Mouse (Mus musculus): Measurements from ENCODE around the gene Nr2f2. TPM values are rescaled to one million over a fixed set of nuclear protein-coding genes. Genes with fewer than 3 reads are reported as not detected.

The Nr2f2 gene
- total RNA-seq, 2 experiments from 2014 or later = not detected

- ATAC-seq (ENCODE audit: poor library complexity, severe bottlenecking) = no peak
Measured at GRCm38 (mm10) chr7:70334836-70335235, 31.7 kb downstream of the Nr2f2 start.

- no peak for ATAC-seq (ENCODE audit: poor library complexity, severe bottlenecking)
Measured at GRCm38 (mm10) chr7:70333851-70334250, 32.7 kb downstream of the Nr2f2 start.

GRCm38 (mm10) chr7:70332926-70333664 is 33.4 kb downstream of the Nr2f2 start:
- ATAC-seq (ENCODE audit: poor library complexity, severe bottlenecking) = no peak

- ATAC-seq (ENCODE audit: poor library complexity, severe bottlenecking) = no peak
Measured at GRCm38 (mm10) chr7:70332064-70332850, 34.3 kb downstream of the Nr2f2 start.

- ATAC-seq (ENCODE audit: poor library complexity, severe bottlenecking) = no peak
Measured at GRCm38 (mm10) chr7:70331243-70332063, 35.1 kb downstream of the Nr2f2 start.

GRCm38 (mm10) chr7:70330761-70331242 is 35.7 kb downstream of the Nr2f2 start:
- ATAC-seq (ENCODE audit: poor library complexity, severe bottlenecking) = no peak

GRCm38 (mm10) chr7:70330207-70330562 is 36.4 kb downstream of the Nr2f2 start:
- no peak for ATAC-seq (ENCODE audit: poor library complexity, severe bottlenecking)

- no peak for ATAC-seq (ENCODE audit: poor library complexity, severe bottlenecking)
Measured at GRCm38 (mm10) chr7:70329521-70330206, 36.9 kb downstream of the Nr2f2 start.

- no peak for ATAC-seq (ENCODE audit: poor library complexity, severe bottlenecking)
Measured at GRCm38 (mm10) chr7:70329037-70329516, 37.5 kb downstream of the Nr2f2 start.

- ATAC-seq (ENCODE audit: poor library complexity, severe bottlenecking) = no peak
Measured at GRCm38 (mm10) chr7:70328206-70329036, 38.1 kb downstream of the Nr2f2 start.

GRCm38 (mm10) chr7:70327191-70327590 is 39.3 kb downstream of the Nr2f2 start:
- no peak for ATAC-seq (ENCODE audit: poor library complexity, severe bottlenecking)

- ATAC-seq (ENCODE audit: poor library complexity, severe bottlenecking) = no peak
Measured at GRCm38 (mm10) chr7:70326176-70327035, 40.1 kb downstream of the Nr2f2 start.

GRCm38 (mm10) chr7:70325381-70325780 is 41.2 kb downstream of the Nr2f2 start:
- ATAC-seq (ENCODE audit: poor library complexity, severe bottlenecking) = no peak

GRCm38 (mm10) chr7:70324541-70324940 is 42.0 kb downstream of the Nr2f2 start:
- ATAC-seq (ENCODE audit: poor library complexity, severe bottlenecking) = no peak

GRCm38 (mm10) chr7:70324041-70324440 is 42.5 kb downstream of the Nr2f2 start:
- no peak for ATAC-seq (ENCODE audit: poor library complexity, severe bottlenecking)

GRCm38 (mm10) chr7:70305716-70306115 is 60.8 kb downstream of the Nr2f2 start:
- no peak for ATAC-seq (ENCODE audit: poor library complexity, severe bottlenecking)

GRCm38 (mm10) chr7:70304426-70304825 is 62.1 kb downstream of the Nr2f2 start:
- no peak for ATAC-seq (ENCODE audit: poor library complexity, severe bottlenecking)

All from megakaryocyte, adult 5-6 weeks (primary cell).